Mouse (Mus musculus) kidney, adult 2 months (tissue): ENCODE data around the gene Fsip1.

Source experiments
- CTCF ChIP-seq: fragments of 200-500 bp; conservative IDR thresholded peaks from 2 replicates; pipeline ENCODE4 v1.5.1; 2011; ENCODE audit warnings: low read depth, mild to moderate bottlenecking, control low read depth, low read length, moderate library complexity, mixed read lengths; ENCODE audit not compliant: insufficient read depth, insufficient read length
- POLR2A ChIP-seq: fragments of 200-500 bp; IDR thresholded peaks from one replicate; pipeline ENCODE4 v1.6.1; 2011; ENCODE audit warnings: low read depth, low read length, control low read depth

DNA sequence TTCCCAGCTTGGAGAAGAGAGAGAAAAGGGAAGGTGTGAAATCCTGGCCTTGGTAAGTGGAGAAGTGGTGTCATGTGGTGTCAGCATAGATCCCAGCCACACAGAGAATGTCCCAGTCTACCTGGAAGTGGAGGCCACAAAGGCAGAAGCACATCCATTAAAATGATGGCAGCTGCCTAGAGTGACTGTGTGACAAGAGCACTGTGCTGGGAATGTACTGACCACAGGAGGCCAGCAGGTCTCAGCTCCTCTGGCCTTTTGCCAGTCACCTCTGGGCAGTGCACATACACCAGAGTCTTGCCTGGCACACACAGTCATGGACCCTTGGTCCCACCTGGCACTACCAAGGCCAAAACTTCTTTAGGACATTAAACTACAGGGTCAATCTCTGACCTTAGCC is 54.8 kb downstream of the Fsip1 start:
- TF ChIP-seq CTCF = 0 out of 2 replicates have a peak, but pooled peaks have one; percentile 1
- TF ChIP-seq POLR2A = no peak
